In genomic region chr5:86069121-86069520, GRCm38 (mm10) we compare ENCODE assay signal across 24 mouse cellular contexts. TPM values are rescaled to one million over a fixed set of nuclear protein-coding genes. Genes with fewer than 3 reads are reported as not detected.
DNase-seq lines count a peak whose midpoint lies in the region; ATAC-seq lines count a peak whose summit lies in the region.
"Had no signal": no experiment of that assay in that cellular context is flagged by ENCODE, and none has a peak within 500 bp of the region (broad histone marks: within the 10 kb centered on the region; RNA-seq: fewer than 3 reads in every experiment).

No protein-coding gene starts in this region.

- no peak overlapping the region for H3K4me2 ChIP-seq in kidney, embryonic 14.5 days (replicated peaks; ENCODE audit: low read depth, low read length)
- H3K4me2 ChIP-seq: embryonic facial prominence, embryonic 12.5 days; forebrain, embryonic 13.5 days; heart, embryonic 12.5 days; hindbrain, embryonic 15.5 days had no signal

- H3K36me3 ChIP-seq in kidney, embryonic 14.5 days (ENCODE audit: control insufficient read depth, insufficient read depth, low read length) = no peaks in the 10 kb centered on the region
- H3K36me3 ChIP-seq: embryonic facial prominence, embryonic 12.5 days; heart, embryonic 12.5 days; hindbrain, embryonic 15.5 days had no signal

- H3K27me3 ChIP-seq in kidney, embryonic 14.5 days (ENCODE audit: control insufficient read depth, insufficient read depth, low read length) = no peaks in the 10 kb centered on the region
- H3K27me3 ChIP-seq: embryonic facial prominence, embryonic 12.5 days; forebrain, embryonic 13.5 days; heart, embryonic 12.5 days; hindbrain, embryonic 15.5 days had no signal

- no peak overlapping the region for H3K4me3 ChIP-seq in kidney, embryonic 14.5 days (ENCODE audit: low read length)
- H3K4me3 ChIP-seq: embryonic facial prominence, embryonic 12.5 days; forebrain, embryonic 13.5 days; gastrocnemius, adult 2 months; heart, embryonic 12.5 days; hindbrain, embryonic 15.5 days had no signal

- peak; percentile 63 for DNase-seq in CD4-positive, CD25-positive, alpha-beta regulatory T cell, adult 2 months (ENCODE audit: low read depth, low spot score)
- peak; percentile 58 for DNase-seq in thymus, postnatal 0 days (ENCODE audit: low spot score)
- DNase-seq in thymus, postnatal 25 days = no peak
- DNase-seq in induced T-regulatory cell, adult 2 months (ENCODE audit: low read depth) = peak; percentile 42
- DNase-seq in layer of hippocampus, adult 8-10 months (ENCODE audit: low spot score in 2 of 2) = no peak
- no peak for DNase-seq in adrenal gland, adult 8-10 months
- DNase-seq: adrenal gland, postnatal 25 days; B cell, adult 2 months; cerebellum, adult 11 months; cerebellum, adult 8-10 months; cerebellum, postnatal 14 days; embryo, embryonic 11 days; forebrain, postnatal 0 days; gastrocnemius, adult 2 months; gastrocnemius, postnatal 25 days; heart, postnatal 36 days had no signal

- H3K4me1 ChIP-seq in kidney, embryonic 14.5 days (ENCODE audit: control insufficient read depth, insufficient read depth, low read length) = no peaks in the 10 kb centered on the region

- H3K9ac ChIP-seq in kidney, embryonic 14.5 days (ENCODE audit: low read depth, low read length) = no peak overlapping the region
- H3K9ac ChIP-seq: embryonic facial prominence, embryonic 12.5 days; forebrain, embryonic 13.5 days; forebrain, postnatal 0 days; heart, embryonic 12.5 days; hindbrain, embryonic 15.5 days had no signal

- WGBS in kidney, embryonic 14.5 days = 71% methylated on average over 6 of the region's 6 CpGs

- ATAC-seq in CD4-positive, CD25-positive, alpha-beta regulatory T cell, adult 4 months = no peak
- no peak for ATAC-seq in kidney, embryonic 14.5 days (ENCODE audit: low FRiP score, low TSS enrichment)
- ATAC-seq: activated CD4-positive, CD25-positive, alpha-beta regulatory T cell, adult 4 months; forebrain, embryonic 13.5 days; forebrain, postnatal 0 days; inflammation-experienced regulatory T-cells, adult 6 months had no signal

- no peak overlapping the region for H3K27ac ChIP-seq in kidney, embryonic 14.5 days (ENCODE audit: low read depth, low read length)
- H3K27ac ChIP-seq: embryonic facial prominence, embryonic 12.5 days; forebrain, embryonic 13.5 days; gastrocnemius, adult 2 months; hindbrain, embryonic 15.5 days had no signal

- H3K9me3 ChIP-seq in kidney, embryonic 14.5 days (ENCODE audit: control insufficient read depth, low read length) = no peaks in the 10 kb centered on the region
- H3K9me3 ChIP-seq: embryonic facial prominence, embryonic 12.5 days; forebrain, embryonic 13.5 days; heart, embryonic 12.5 days; hindbrain, embryonic 15.5 days had no signal

RNA-seq across cellular contexts. Expression of gene Stap1, which starts 2.4 kb away (rescaled TPM):
- 100 to 1,000 TPM in 1 of 2 experiments, 10 to 100 TPM in 1; 75.6 to 103 TPM for polyA plus RNA-seq in CD4-positive, CD25-positive, alpha-beta regulatory T cell, adult 4 months (2017; shearing (Covaris generic))
- polyA plus RNA-seq in thymus, postnatal 0 days (2015; fragmentation: Nextera tagmentation; extraction: Ambion mirVana) = 61.0 and 77.4 TPM in 2 replicates
- total RNA-seq in layer of hippocampus, adult 8-10 months (2022) = under 1 TPM in 2 of 4 experiments, not detected in 2; 0.25 to 0.36 TPM
- total RNA-seq in adrenal gland, adult 8-10 months (2022) = 1 to 10 TPM in 3 of 4 experiments, under 1 TPM in 1; 0.67 to 3.2 (median 1.4) TPM
- 0.13 and 0.23 TPM in 2 replicates for polyA plus RNA-seq in kidney, embryonic 14.5 days (2014; fragmentation: Nextera tagmentation; extraction: Ambion mirVana)

RNA-seq across cellular contexts. Expression of gene Cenpc1, which starts 3.7 kb away (rescaled TPM):
- 10 to 100 TPM; 23.1 to 32.2 TPM for polyA plus RNA-seq in CD4-positive, CD25-positive, alpha-beta regulatory T cell, adult 4 months (2017; shearing (Covaris generic))
- 27.8 and 32.1 TPM in 2 replicates for polyA plus RNA-seq in thymus, postnatal 0 days (2015; fragmentation: Nextera tagmentation; extraction: Ambion mirVana)
- 10 to 100 TPM; 21.4 to 25.5 (median 23.4) TPM for total RNA-seq in layer of hippocampus, adult 8-10 months (2022)
- total RNA-seq in adrenal gland, adult 8-10 months (2022) = 10 to 100 TPM; 15.9 to 23.6 (median 18.3) TPM
- polyA plus RNA-seq in kidney, embryonic 14.5 days (2014; fragmentation: Nextera tagmentation; extraction: Ambion mirVana) = 27.0 and 39.6 TPM in 2 replicates

Comparison
In these comparisons a context has a peak if more than half of its experiments do, and no peak if none do; other contexts are left out.
1. DNase-seq: peak in CD4-positive, CD25-positive, alpha-beta regulatory T cell, adult 2 months (single experiment), thymus, postnatal 0 days (single experiment) and induced T-regulatory cell, adult 2 months (single experiment); none in thymus, postnatal 25 days (single experiment), layer of hippocampus, adult 8-10 months (0 of 2) and adrenal gland, adult 8-10 months (single experiment).
2. RNA of gene Stap1, which starts 2.4 kb away (polyA plus RNA-seq): 75.6 to 103 TPM in CD4-positive, CD25-positive, alpha-beta regulatory T cell, adult 4 months and 61.0 to 77.4 TPM in thymus, postnatal 0 days; 0.13 to 0.23 TPM in kidney, embryonic 14.5 days; every median in the first group is over 10 times any median in the second.